Mouse (Mus musculus) layer of hippocampus, postnatal 14 days (tissue): ENCODE measurements at regions not wholly inside any gene's neighbourhood (a gene's known extent, or its start where the extent isn't known, plus 50 kb on each side); places are given as distances from the start of the nearest gene placed in this dataset.

ENCODE experiments used
- DNase-seq, 2 experiments: peaks; one replicate each; pipeline ENCODE4 v3.0.0; 2021 to 2022; ENCODE audit warnings: low spot score in 2 of 2, mixed read lengths in 1 of 2

DNA sequence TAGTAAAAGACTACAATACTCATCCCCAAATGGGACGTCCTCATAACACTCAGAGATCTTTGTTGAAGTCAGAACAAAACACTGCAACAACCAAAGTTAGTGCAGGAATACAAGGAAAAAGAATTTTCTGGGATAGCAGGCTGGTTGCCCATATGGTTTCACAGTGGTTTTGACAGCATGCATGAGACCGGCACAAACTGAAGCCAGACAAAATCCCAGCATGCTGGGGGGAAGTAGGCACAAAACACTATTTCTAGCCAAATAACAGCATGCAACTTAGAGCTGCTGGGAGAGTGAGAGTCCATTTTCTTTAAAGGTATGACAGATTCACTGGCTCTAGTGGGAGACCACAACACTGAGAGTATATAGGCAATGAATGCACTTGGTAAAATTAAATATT, 619.1 kb upstream of the Manea start:
- DNase-seq: peak; percentile 20 to 46

GRCm38 (mm10) chr4:26964850-26965249, 618.2 kb upstream of the Manea start:
- no peak for DNase-seq

GRCm38 (mm10) chr4:26944617-26945016, 597.9 kb upstream of the Manea start:
- no peak for DNase-seq

DNA sequence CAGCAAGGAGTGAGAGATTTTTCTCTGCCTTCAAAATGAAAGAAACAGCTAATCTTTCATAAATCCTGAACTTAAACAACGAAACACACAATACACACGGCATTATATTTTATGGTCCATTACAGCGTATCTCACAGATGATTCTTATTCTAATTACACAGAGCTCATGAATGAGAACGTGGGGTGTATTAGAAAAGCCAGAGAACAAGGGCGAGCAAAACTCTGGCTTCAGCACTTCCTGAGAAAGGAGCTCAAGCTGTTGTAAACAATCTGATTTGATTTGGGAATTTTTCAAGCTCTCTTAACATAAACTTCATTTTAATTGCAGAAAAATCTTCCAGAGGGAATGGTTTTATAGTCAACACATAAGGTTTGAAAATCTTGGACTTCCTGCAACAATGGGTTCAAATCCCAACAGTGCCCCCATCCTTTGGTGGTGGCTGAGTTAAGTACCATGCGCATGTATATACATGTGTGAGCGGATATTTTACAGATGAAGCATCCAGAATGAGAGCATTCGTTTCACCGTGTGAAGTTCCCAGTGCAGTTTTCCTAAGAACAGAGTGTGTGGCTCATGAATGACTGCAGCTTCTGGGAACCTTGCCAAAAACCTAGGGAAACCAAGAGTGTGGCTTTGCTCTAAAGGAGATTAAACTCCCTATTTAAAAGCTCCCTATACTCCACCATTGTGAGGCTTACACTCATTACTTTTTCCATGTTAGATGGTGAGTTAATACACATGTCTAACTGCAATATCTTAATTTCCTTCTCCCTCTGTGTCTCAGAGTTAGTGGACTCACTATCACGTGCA, 587.5 kb upstream of the Manea start:
- DNase-seq: peak; percentile 31 to 67

- peak; percentile 4 to 77 for DNase-seq
Measured at GRCm38 (mm10) chr4:26929879-26930481, 583.3 kb upstream of the Manea start.

DNA sequence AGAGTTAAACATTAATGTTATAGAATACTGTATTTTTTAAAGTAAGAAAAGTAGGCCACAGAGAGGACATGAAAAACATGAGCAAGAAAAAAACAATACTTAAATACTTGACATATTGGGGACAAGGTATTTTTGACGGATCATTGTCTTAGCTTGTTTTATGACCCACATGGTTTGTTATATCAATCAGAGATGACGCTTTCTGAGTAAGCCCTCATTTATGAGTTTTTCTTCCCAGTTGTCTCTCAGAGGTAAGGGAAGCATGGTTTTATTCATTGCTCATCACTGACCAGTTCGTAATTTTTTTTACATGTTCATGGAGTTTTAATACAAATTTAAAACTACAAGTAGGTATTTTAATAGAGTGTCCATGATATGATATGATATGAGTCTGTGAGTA, 579.4 kb upstream of the Manea start:
- DNase-seq: no peak

- no peak for DNase-seq
Measured at GRCm38 (mm10) chr4:26888514-26888913, 541.8 kb upstream of the Manea start.

DNA sequence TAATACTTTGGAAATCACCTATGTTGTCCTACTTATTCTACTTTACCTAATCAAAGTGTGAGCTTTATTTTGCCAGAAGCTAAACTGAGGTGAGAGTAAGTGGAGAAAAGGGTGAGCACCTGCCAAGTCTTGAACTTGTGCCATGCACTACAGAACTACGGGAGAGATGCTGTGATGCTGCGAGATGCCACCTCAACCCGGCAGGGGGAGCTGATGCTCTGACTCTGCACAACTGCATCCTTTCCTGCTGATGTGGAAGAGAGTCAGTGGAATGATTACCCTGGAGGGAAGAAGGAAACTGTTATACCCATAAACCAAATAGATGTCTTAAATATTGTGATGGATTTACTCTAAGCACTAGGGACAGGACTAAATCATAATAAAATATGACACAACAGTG, 532.3 kb upstream of the Manea start:
- no peak for DNase-seq

- DNase-seq: no peak
Measured at GRCm38 (mm10) chr4:26841761-26842160, 495.1 kb upstream of the Manea start.

- no peak for DNase-seq
Measured at GRCm38 (mm10) chr4:26800831-26801230, 454.1 kb upstream of the Manea start.

GRCm38 (mm10) chr4:26793181-26793824, 446.6 kb upstream of the Manea start:
- peak in 1 of 2 experiments; percentile 6 for DNase-seq

DNA sequence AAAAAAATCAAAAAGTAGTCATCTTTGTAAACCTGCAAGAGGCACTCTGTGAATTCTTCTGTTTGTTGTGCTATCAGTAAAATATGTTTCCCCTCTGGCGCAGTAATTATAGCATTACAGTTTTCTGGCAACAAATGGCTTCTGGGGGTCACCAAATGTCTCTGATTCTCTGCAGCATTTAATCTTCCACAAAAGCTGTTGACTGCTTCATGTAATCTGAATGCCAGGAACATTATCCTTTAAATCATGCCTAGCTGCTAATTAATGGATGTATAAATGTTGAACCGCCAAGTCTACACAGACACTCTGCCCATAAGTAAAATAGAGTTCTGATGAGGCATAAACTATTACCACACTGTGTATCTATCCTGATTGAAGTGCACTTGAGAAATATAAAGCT, 421.2 kb upstream of the Manea start:
- DNase-seq: peak in 1 of 2 experiments; percentile 6

GRCm38 (mm10) chr4:26766235-26767228, 419.8 kb upstream of the Manea start:
- no peak for DNase-seq

DNA sequence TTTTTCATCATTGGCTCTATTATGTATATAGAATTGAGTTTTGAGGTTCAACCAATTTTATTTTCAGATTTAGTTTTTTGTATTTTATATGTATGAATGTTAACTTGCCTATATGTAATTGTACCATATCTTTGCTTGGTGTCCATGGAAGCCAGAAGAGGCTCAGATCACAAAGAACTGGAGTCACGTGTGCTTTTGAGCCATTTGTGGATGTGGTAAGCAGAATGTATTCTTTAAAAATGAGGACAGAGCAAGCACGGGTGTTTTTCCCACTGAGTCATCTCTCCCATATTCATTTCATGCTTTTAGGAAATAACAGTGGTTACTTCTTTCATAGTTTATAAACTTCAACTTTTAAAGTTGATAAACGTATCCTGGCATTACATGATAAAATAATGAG, 394.1 kb upstream of the Manea start:
- DNase-seq: no peak

- DNase-seq: no peak
Measured at GRCm38 (mm10) chr4:26736381-26736780, 389.7 kb upstream of the Manea start.

DNA sequence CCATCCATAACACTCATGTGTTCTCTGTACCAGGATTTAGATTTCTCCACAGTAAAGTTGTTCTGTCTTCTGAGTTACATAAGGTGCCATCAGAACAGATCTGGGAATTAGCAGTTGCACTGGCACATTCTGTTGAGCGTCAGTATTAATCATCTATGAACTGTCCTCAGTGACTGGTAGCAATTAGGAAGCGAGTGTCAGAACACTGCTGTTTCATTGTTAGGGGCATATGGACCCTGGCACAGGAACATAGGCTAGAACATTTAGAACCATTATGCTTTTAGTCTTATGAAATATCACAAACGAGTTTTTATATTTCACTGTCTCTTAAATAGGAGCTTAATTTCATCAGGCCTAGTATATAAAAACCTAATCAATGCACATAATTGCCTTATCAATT, 367.7 kb upstream of the Manea start:
- peak in 1 of 2 experiments; percentile 75 for DNase-seq

DNA sequence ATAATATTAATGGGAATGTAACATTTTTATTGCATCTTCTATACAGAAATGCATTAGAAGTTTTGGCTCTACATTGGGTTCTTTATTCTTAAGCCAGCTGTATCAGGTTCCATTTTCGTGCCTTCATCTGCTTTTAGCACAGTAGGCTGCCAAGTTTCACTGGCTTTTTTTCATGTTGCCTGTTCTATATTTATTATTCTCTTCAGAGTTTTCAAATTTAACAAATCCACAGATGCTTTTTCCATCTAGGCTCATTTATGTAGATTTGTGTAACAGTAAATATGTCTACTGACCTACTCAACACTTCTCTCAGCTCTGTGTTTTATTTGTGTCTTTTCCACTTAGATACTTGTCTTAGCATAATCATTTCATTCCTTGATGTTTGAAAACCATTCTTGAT, 363.3 kb upstream of the Manea start:
- peak in 1 of 2 experiments; percentile 67 for DNase-seq

GRCm38 (mm10) chr4:26695964-26696363, 349.3 kb upstream of the Manea start:
- DNase-seq: no peak
